Mouse (Mus musculus) cerebral cortex, adult 2 months (tissue): ENCODE measurements around the gene Ccdc152.

Source experiments
- WGBS: fragments of 180-500 bp; shearing (Covaris S2); methylation state at CpG from one replicate; pipeline ENCODE4 v1.1.7; 2018; 5-methylcytosine and 5-hydroxymethylcytosine counted together

Gene Ccdc152

DNA sequence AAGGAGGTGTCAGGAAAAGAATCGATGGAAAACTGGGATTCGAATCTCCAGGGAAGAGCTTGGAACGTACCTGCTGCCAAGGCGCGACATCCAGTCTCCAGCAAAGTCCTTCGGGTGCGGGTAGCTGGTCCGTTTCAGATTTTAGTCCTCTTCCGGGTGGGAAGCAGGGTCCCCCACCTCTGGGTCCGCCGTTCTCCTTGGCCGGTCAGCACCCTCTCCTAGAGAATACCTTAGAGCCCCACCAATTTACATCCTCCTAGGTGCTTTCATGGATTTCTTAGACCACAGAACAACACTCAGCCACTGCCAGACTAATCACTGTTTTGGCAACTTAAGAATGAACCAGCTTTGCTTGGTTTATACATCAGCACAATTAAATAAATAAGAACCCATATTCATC lies at the start of gene Ccdc152:
Gene Ccdc152, minus strand, starts transcription at position 101 of the 400 bp plus-strand sequence.
- 93% methylated on average over 12 of the region's 12 CpGs for WGBS

DNA sequence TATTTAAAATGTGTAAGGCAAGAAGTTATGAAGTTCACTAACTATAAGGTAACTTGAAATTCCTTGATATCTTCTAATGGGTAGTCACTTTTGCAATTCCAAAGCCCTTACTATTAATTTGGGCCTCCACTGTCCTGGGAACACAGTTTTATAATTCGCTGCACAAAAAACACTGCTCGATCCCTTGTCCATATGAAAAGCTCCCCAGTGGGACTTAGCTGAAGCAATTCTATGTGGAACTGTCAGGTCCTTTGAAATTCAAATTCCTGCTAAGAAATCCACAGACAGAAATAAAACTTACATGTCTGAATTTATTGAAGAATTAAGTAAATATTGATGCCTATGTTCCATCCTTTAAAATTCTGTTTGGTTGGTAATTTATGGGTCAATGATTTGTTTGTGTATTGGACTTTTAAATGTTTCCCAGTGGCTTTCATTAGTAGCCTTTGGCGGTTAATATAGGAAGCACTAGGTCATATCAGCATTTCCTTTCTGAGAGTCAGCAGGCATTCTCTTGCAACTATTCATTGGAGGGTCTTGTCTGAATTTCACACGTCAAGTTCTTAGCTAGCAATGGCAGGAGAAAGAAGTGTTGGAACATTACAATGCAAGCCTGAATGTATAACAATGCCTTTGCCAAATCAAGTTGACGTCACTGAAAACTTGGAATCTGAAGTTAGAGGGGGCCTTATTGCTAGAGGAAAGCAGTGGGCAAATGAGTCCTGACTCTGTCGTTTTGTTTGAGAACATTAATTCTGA lies 46.2 kb upstream of the Ccdc152 start:
- 73% methylated on average over 6 of the region's 6 CpGs for WGBS

DNA sequence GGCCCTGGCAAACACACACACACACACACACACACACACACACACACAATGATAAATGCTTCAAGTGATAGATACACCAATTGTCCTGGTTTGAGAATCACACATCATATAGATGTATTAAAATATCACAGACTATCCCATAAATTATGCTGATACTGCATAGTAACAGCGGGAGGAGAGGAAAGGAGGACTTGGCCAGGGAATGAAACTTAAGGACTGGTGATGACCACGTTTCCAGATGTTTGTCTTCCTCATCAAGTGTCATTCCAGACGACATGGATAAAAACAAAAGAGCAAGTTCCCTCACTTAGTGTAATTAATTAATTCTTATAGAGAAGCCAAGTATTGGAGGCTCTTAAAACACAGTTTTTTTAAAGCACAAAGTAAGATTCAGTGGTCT lies 43.4 kb upstream of the Ccdc152 start:
- WGBS, result 93% methylated on average over 3 of the region's 3 CpGs

DNA sequence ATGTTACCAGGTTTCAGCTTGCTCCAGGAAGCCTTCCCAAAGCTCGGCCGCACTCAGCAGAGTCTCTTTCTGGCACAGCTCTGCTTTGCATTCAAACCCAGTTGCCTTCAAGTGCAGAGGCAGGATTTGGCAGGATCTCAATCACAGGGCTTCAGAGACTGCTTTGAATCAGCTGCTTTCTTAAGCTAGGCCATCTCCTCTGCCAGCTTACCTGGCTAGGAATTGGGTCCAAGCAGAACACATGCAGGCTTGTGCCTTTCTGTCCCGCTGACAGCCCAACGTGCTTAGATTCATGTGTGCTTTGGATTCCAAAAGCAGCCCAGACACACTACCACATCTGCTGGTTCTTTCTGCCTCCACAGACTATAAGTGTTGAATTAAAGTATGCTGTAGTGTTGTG lies 41.2 kb upstream of the Ccdc152 start:
- 26% methylated on average over 4 of the region's 4 CpGs for WGBS

DNA sequence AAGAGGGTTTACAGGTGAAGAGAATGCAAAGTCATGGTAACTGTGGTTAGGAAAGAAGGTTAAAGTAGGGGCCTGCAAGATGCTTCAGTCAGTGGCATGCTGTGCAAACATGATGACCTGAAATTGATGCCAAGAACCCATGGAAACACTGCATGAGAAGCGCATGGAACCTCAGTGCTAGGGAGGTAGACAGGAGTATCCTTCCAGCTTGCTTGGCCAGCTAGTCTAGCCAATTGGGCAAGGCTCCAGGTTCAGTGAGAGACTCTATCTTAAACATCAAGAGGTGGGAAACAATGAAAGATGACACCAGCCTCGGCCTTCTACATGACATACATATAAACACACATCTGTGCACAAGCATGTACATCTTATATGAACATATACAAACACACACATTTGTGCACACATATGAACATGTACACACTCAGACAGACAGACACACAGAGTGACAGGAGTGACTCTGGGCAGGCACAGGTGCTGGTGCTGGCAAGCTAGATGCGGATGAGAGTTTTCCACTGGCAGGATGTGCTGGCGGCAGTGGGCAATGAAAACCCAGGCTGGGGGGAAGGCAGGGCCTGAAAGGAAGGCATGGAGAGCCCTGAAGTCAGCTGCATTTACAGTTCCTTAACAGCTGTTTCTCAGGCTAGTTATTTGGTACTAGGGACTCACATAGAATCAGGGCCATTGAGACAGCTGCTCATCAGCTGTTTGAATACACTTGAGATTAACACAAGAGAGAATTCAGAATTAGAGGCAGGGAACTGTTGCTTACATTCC lies 38.7 kb upstream of the Ccdc152 start:
- 76% methylated on average over 4 of the region's 4 CpGs for WGBS

DNA sequence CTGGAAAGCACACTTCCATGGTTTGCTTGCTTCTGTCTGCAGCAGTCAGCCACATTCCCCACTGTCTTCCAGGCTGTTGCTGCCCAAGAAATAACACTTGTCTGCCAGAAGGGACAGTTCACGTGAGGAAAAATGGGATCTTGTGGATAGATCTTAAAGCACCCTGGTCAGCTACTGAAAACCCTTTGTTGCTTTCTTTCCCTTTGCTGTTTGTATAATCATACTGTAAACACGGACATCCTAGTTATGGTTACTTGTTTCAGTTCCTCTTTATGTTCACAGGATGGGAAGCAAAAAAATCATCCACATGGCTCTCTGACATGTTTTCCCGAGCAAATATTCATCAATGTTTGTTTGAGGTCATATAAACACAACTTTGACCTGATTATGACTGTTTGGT lies 36.5 kb upstream of the Ccdc152 start:
- WGBS, result 72% methylated on average over 3 of the region's 3 CpGs

DNA sequence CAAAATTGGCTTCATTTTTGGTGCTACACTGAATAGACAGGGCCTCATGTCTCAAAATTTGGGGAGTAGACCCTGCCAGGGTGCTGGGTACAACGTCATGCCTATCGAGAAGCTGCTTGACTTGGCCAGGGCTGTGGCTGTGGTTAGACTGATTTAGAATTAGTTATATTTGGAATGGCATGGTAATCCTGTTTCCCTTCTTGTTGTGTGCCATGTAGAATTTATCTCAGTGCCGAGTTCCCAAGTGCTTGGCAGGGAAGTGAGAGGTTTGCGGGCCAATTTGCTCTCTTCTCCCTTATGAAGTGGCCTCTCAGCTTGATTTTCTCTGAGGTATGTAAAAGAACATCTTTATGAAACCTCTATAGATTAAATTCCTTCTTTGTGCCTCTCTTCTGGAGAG lies 29.2 kb upstream of the Ccdc152 start:
- WGBS, result 81% methylated on average over 4 of the region's 4 CpGs

DNA sequence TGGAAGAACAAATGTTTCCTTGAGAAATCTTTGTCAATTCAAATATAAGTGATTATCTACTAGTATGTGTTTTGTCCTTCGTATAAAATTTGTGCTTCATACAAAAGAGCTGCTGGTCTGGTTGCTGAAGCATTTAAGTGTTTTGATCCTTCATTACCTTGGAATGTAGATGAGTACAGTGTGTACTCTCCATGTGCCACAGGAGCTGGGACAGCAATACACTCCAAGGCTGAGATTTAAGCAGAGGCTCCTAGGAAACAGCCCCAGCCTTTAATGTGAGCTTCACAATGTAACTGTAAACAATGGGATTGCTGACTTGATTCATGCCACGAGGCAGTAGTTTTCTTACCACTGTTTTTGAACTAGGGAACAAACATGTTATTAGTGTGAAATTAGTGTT lies 28.5 kb upstream of the Ccdc152 start:
- 76% methylated on average over 2 of the region's 2 CpGs for WGBS

DNA sequence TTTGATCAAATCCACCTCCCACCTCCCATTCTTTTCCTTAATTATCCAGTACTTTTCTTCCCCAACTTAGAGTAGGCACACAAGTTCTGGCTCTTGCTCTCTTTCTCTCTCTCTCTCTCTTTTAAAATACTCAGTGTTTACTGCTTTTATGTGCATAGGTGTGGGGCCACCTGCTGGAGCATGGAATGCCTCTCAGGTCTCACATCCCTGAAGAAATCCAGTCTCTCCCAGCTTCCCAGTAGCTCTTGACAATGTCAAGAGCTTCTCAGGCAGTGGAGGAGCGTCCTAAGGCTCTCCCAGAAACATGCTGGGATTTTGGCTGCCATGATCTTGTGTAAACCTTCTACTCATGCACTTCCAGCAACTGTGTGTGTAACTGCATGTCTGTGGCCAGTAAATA lies 27.0 kb upstream of the Ccdc152 start:
- WGBS, result 89% methylated on average over 1 of the region's 1 CpGs

DNA sequence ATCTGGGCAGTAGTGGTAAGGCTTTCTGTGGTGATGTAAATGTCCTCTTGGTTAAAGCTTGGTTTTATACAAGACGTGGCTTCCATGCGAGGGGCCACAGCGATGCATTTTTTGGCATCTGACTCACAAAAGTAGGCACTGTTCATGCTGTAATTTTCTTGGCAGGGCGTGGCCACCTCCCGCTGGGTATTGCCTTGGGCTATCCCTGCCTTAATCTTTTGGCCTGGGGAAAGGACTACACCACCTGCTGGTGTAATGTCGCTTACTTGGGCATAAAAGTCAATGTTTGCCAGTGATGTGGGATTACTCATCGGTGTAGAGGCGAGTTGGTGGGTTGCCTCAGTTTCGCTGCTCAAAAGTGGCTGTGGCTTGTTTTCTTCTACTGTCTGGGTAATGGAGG lies 16.6 kb upstream of the Ccdc152 start:
- 94% methylated on average over 9 of the region's 9 CpGs for WGBS

GRCm38 (mm10) chr15:3316617-3317016 lies 13.3 kb upstream of the Ccdc152 start:
- 83% methylated on average over 2 of the region's 2 CpGs for WGBS

DNA sequence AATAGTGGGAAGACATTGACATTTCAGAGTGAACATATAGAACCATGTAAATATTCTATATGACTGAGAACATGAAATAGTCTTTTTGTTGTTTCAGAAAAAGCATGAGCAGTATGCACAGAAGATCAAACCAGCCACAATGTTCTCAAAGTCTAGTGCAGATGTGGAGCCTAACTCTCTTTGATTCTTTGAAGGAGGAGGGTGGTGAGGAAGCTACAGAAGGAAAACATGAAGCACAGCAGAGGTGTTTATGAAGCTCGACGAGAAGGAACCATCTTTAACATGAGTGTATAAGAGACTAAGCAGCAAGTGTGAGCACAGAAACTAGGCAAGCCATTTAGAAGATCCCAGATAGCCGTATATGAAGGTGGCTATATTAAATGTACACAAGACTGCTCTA lies 6.5 kb upstream of the Ccdc152 start:
- WGBS, result 89% methylated on average over 3 of the region's 3 CpGs

DNA sequence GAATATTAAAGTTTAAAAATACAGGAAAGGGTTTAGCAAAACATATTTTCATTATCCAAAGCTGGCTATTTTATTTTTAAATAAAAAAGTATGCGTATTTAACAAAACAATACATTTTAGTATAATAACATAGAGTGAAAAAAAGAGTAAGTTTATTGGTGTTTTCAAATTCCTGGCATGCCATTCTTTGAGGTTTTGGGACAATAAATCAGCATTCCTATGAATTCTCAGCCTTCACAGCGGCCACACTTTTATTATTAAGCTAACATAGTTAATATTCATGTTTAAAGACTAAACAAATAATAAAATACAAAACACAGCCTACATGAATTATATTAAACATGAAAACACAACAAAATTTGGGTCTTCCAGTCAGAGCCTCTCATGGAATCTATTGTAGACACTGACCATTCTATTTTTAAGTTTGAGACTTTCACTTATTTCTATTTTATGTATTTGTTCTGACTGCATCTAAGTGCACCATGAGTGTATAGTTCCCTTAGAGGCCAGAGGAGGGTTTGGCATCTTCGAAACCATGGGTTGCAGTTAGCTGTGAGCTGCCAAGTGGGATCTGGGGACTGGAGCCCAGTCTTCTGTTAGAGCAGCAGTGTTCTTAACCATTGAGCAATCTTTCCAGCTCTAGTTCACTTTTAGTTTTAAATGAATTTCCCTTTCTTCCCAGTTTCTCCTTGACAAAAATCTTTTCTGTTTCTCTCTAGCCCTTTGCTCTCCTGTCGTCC lies 2.8 kb downstream of the Ccdc152 start:
- 79% methylated on average over 4 of the region's 4 CpGs for WGBS

GRCm38 (mm10) chr15:3297615-3298014 lies 5.7 kb downstream of the Ccdc152 start:
- 85% methylated on average over 8 of the region's 8 CpGs for WGBS

- 71% methylated on average over 1 of the region's 1 CpGs for WGBS
Measured at GRCm38 (mm10) chr15:3295986-3296385, 7.3 kb downstream of the Ccdc152 start.

DNA sequence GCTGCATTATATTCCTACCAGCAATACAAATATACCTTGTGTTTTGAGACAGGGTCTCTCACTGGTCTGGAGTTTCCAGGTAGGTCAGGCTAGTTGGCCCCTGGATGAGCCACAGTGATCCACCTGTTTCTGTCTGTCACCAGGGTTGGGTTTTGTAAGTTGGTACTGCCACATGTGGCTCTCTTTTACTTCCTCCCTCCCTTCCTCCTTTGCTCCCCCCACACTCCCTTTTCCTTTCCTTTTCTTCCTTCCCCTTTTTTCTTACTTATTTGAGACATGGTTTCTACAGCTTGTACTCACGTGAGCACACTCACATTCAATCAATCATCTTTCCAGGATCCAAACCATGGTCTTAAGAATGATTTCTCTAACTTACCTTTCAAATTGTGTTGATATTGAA lies 9.8 kb downstream of the Ccdc152 start:
- 74% methylated on average over 1 of the region's 1 CpGs for WGBS

GRCm38 (mm10) chr15:3290435-3290834 lies 12.9 kb downstream of the Ccdc152 start:
- 88% methylated on average over 3 of the region's 3 CpGs for WGBS

DNA sequence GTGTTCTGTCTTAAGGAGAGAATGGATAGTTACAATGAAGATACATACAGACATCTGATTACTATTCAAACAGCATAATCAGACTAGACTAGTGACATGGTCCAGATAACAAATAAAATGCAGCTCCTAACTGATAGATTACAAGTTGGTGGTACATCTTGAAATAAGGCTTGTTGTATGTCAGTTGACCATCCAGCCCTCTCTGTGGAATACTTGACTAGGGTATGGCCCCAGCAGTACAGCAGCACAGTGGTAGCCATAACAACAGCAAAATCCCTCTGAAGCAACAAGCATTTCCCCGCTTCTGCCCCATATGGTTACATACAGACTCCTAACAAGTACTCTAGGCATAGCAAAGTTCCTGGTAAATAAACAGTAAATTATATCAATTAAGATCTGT lies 21.6 kb downstream of the Ccdc152 start:
- WGBS, result 97% methylated on average over 1 of the region's 1 CpGs

DNA sequence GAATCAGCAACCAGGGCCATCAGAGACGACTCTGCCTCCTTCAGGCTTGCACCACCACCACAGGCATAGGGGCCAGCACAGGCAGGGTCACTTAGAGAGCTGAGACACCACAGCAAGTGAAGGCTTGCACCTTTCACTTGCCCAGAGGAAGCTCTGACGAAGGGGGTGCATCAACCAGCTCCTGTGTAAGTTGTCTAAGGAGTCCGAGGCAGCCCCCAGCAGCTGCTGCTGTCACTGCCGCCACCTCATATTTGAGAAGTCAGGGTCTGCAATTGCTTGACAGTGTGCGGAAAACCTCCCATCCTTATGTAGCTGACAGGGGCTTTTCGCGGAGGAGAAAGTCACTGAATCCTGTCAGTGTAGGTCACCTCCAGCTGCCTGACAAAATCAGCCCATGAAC lies 24.1 kb downstream of the Ccdc152 start:
- 86% methylated on average over 7 of the region's 7 CpGs for WGBS

DNA sequence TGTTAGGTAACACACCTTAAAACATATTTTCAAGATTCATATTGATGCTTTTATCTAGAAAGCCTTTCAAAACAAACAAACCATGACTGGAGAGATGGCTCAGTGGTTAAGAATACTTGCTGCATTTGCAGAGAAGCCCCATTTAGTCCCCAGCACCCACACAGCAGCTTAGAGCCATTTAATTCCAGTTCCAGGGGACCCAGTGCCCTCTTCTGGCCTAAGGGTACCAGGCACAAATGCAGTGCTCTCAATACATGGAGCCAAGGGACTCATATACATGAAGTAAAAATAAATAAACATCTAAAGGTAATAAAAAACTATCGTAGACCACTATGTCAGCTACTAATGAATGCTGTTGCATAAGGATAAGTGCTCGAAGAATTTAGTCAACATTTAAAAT lies 25.9 kb downstream of the Ccdc152 start:
- 88% methylated on average over 2 of the region's 2 CpGs for WGBS

DNA sequence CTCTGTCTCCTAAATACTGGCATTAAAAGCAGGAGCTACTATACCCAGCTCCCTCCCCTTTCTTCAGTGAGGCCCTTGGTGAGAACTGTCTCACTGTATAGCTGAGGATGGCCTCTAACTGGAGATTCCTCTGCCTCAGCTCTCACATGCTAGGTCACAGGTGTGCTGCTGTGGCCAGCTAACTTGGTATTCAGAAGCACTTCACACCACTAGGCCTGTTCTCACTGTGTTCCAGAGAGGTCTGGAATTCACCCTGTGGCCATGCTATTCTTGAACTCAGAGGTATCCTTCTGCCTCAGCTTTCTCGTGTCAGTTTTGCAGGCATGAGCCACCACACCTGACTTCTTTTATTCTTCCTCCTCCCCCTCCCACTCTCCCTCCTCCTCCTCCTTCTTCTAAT lies 30.1 kb downstream of the Ccdc152 start:
- 68% methylated on average over 1 of the region's 1 CpGs for WGBS

- WGBS, result 67% methylated on average over 6 of the region's 6 CpGs
Measured at GRCm38 (mm10) chr15:3271216-3271615, 32.1 kb downstream of the Ccdc152 start.

GRCm38 (mm10) chr15:3270646-3271077 lies 32.7 kb downstream of the Ccdc152 start:
- WGBS, result 21% methylated on average over 12 of the region's 12 CpGs
